Mouse (Mus musculus) lung, postnatal 0 days (tissue): Measurements from ENCODE around the gene Med16.

Experiments used
- CTCF ChIP-seq: IDR thresholded peaks from 2 replicates; pipeline ENCODE4 v1.5.1; 2016; ENCODE audit warnings: antibody characterized with exemption, mild to moderate bottlenecking
- EP300 ChIP-seq: IDR thresholded peaks from 2 replicates; pipeline ENCODE4 v1.6.1; 2016; ENCODE audit warnings: antibody characterized with exemption, mild to moderate bottlenecking, control low read depth

DNA sequence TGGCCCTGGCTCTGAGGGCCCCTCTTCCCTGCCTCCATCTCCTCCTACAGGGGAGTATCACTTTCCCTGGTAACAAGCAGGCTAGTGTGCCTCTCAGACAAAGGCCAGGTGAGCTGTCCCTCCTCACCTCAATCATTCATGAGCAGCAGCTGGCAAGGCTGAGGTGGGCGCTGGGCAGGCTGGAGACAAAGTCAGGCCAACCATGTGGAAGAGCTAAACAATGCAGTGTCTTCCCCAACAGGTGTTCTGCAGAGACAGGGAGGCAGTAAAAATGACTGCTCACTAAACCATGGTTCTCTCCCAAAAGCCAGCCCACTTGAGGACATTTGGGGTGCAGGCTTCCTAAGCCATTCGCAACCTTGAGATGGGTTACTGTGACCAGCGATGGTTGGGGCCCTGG, 57.1 kb downstream of the Med16 start:
- TF ChIP-seq CTCF, result no peak
- TF ChIP-seq EP300, result no peak
